ENCODE assay signal across 8 mouse cellular contexts in the genomic region with DNA sequence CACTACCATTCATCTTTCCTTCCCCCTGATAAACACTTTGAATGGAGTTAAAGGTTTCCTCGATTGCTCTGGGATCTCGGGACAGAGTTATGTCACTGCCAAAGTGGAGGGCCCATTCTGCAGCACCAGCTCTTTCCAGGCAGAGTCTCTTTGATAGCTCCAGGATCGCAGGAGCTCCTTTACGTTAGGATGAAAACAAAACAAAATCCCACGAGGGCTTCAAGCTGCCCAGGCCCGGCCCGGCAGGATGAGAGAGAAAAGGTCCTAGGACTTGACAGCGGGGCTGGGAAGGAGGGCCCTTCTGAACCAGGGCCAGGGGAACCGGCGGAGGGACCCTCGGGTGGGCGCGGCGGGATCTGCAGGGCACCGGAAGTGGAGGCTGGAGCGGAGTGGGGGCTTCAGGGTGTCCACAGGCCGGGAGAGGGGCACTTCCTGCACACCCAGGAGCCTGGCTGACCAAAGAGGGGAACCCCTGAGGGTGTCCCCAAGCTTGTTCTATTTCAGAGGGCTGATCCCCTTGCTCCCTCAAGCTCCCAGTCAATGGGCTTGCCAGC. TPM values are rescaled to one million over a fixed set of nuclear protein-coding genes. Genes with fewer than 3 reads are reported as not detected.
A peak's percentile ranks its signal among the peaks of the same experiment; 100 is the strongest.
DNase-seq lines count a peak whose midpoint lies in the region; ATAC-seq and TF ChIP-seq lines count a peak whose summit lies in the region.

No protein-coding gene starts in this region.

- TF ChIP-seq POLR2A in embryonic fibroblast, embryonic 13.5 days (IDR thresholded peaks at IDR 0.05; ENCODE audit: low read depth, low read length) = 0 out of 2 replicates have a peak, but pooled peaks have one; percentile 1

- ATAC-seq in liver, embryonic 12.5 days = no peak; the same call in 1 of the 2 replicates

- no peaks in the 10 kb centered on the region for H3K27me3 ChIP-seq in liver, embryonic 12.5 days (replicated peaks)

- no peaks in the 10 kb centered on the region for H3K9me3 ChIP-seq in liver, embryonic 12.5 days (replicated peaks)

- H3K4me2 ChIP-seq in liver, embryonic 12.5 days = peak overlapping the region; percentile 91

- peaks cover 4% of the 10 kb centered on the region; the same call in 1 of the 2 replicates for H3K4me1 ChIP-seq in embryonic fibroblast, embryonic 13.5 days (ENCODE audit: control insufficient read depth, insufficient read depth, low read length)
- H3K4me1 ChIP-seq in liver, embryonic 12.5 days = peaks cover 58% of the 10 kb centered on the region

- peaks cover 39% of the 10 kb centered on the region for H3K36me3 ChIP-seq in liver, embryonic 12.5 days

- H3K9ac ChIP-seq in liver, embryonic 12.5 days = peak overlapping the region; percentile 90

- WGBS in liver, embryonic 12.5 days (ENCODE audit: insufficient replicate concordance) = 1% methylated on average over 17 of the region's 17 CpGs

- TF ChIP-seq CTCF in embryonic fibroblast, embryonic 13.5 days (IDR thresholded peaks at IDR 0.05; ENCODE audit: borderline replicate concordance, insufficient read depth, low read length) = no peak

- H3K27ac ChIP-seq in embryonic fibroblast, embryonic 13.5 days (ENCODE audit: insufficient read depth, low read length) = peak overlapping the region; percentile 78
- H3K27ac ChIP-seq in liver, embryonic 12.5 days = peak overlapping the region; percentile 93

- peak overlapping the region; percentile 68 for H3K4me3 ChIP-seq in embryonic fibroblast, embryonic 13.5 days (ENCODE audit: insufficient read depth, low read length)
- peak overlapping the region; percentile 82 for H3K4me3 ChIP-seq in liver, embryonic 12.5 days

- peak; percentile 27 for DNase-seq in embryo, embryonic 11.5 days (ENCODE audit: low read depth, low spot score)
- no peak for DNase-seq in embryo, embryonic 9.5 days (ENCODE audit: extremely low spot score)
- DNase-seq in 3T3-L1 (ENCODE audit: low read depth, low spot score) = peak; percentile 67
- DNase-seq in adrenal gland, adult 2 months = no peak
- DNase-seq in layer of hippocampus, postnatal 36 days = no peak
- DNase-seq in gastrocnemius, postnatal 25 days = no peak

RNA-seq across cellular contexts. Expression of a gene that starts 7.6 kb away (rescaled TPM):
- polyA plus RNA-seq in embryonic fibroblast, embryonic 13.5 days (2011; ENCODE audit: insufficient read length, low read depth, missing spikeins) = 47.2 and 59.0 TPM in 2 replicates
- 97.3 and 101 TPM in 2 replicates for polyA plus RNA-seq in liver, embryonic 12.5 days (2016; fragmentation: Nextera tagmentation; extraction: Ambion mirVana)
- 10 to 100 TPM; 43.0 to 44.0 TPM for total RNA-seq in adrenal gland, adult 2 months (2021)
- polyA plus RNA-seq in adrenal gland, adult 2 months (2012; rRNA removed) = 29.6 and 29.8 TPM in 2 replicates
- total RNA-seq in layer of hippocampus, postnatal 36 days (2021) = 10 to 100 TPM; 34.0 to 35.1 TPM
- total RNA-seq in gastrocnemius, postnatal 25 days (2021) = 10 to 100 TPM in 1 of 2 experiments, 1 to 10 TPM in 1; 6.5 to 10.5 TPM

RNA-seq across cellular contexts. Expression of a gene that starts 24.5 kb away (rescaled TPM):
- 34.0 and 36.2 TPM in 2 replicates for polyA plus RNA-seq in embryonic fibroblast, embryonic 13.5 days (2011; ENCODE audit: insufficient read length, low read depth, missing spikeins)
- 6.6 and 6.7 TPM in 2 replicates for polyA plus RNA-seq in liver, embryonic 12.5 days (2016; fragmentation: Nextera tagmentation; extraction: Ambion mirVana)
- 10 to 100 TPM; 20.4 to 26.6 TPM for total RNA-seq in adrenal gland, adult 2 months (2021)
- 14.8 and 15.7 TPM in 2 replicates for polyA plus RNA-seq in adrenal gland, adult 2 months (2012; rRNA removed)
- total RNA-seq in layer of hippocampus, postnatal 36 days (2021) = 1 to 10 TPM; 1.2 to 2.8 TPM
- 1 to 10 TPM; 2.3 to 3.6 TPM for total RNA-seq in gastrocnemius, postnatal 25 days (2021)

RNA-seq across cellular contexts. Expression of a gene that starts 50.5 kb away (rescaled TPM):
- 43.7 and 43.9 TPM in 2 replicates for polyA plus RNA-seq in embryonic fibroblast, embryonic 13.5 days (2011; ENCODE audit: insufficient read length, low read depth, missing spikeins)
- polyA plus RNA-seq in liver, embryonic 12.5 days (2016; fragmentation: Nextera tagmentation; extraction: Ambion mirVana) = 89.3 and 91.4 TPM in 2 replicates
- 100 to 1,000 TPM; 120 to 130 TPM for total RNA-seq in adrenal gland, adult 2 months (2021)
- polyA plus RNA-seq in adrenal gland, adult 2 months (2012; rRNA removed) = 245 and 270 TPM in 2 replicates
- 10 to 100 TPM; 61.1 to 65.8 TPM for total RNA-seq in layer of hippocampus, postnatal 36 days (2021)
- 10 to 100 TPM; 61.9 to 62.8 TPM for total RNA-seq in gastrocnemius, postnatal 25 days (2021)

RNA-seq across cellular contexts. Expression of a gene that starts 53.6 kb away (rescaled TPM):
- 106 and 107 TPM in 2 replicates for polyA plus RNA-seq in embryonic fibroblast, embryonic 13.5 days (2011; ENCODE audit: insufficient read length, low read depth, missing spikeins)
- polyA plus RNA-seq in liver, embryonic 12.5 days (2016; fragmentation: Nextera tagmentation; extraction: Ambion mirVana) = 303 and 313 TPM in 2 replicates
- 100 to 1,000 TPM; 156 to 170 TPM for total RNA-seq in adrenal gland, adult 2 months (2021)
- 123 and 133 TPM in 2 replicates for polyA plus RNA-seq in adrenal gland, adult 2 months (2012; rRNA removed)
- 100 to 1,000 TPM; 120 to 127 TPM for total RNA-seq in layer of hippocampus, postnatal 36 days (2021)
- 100 to 1,000 TPM in 1 of 2 experiments, 10 to 100 TPM in 1; 90.9 to 101 TPM for total RNA-seq in gastrocnemius, postnatal 25 days (2021)

Comparison
In these comparisons a context has a peak if more than half of its experiments do, and no peak if none do; other contexts are left out.
1. DNase-seq: peak in embryo, embryonic 11.5 days (single experiment) and 3T3-L1 (single experiment); none in embryo, embryonic 9.5 days (single experiment), adrenal gland, adult 2 months (single experiment), layer of hippocampus, postnatal 36 days (0 of 2) and gastrocnemius, postnatal 25 days (single experiment).
2. RNA of a gene that starts 24.5 kb away (total RNA-seq): 20.4 to 26.6 TPM in adrenal gland, adult 2 months; 2.3 to 3.6 TPM in gastrocnemius, postnatal 25 days and 1.2 to 2.8 TPM in layer of hippocampus, postnatal 36 days; every median in the first group is over 4 times any median in the second.